Mouse (Mus musculus): ENCODE measurements around the gene Anapc10. TPM values are rescaled to one million over a fixed set of nuclear protein-coding genes. Genes with fewer than 3 reads are reported as not detected.

Anapc10 gene
- polyA plus RNA-seq, 1 experiment = 7.2 TPM

DNA sequence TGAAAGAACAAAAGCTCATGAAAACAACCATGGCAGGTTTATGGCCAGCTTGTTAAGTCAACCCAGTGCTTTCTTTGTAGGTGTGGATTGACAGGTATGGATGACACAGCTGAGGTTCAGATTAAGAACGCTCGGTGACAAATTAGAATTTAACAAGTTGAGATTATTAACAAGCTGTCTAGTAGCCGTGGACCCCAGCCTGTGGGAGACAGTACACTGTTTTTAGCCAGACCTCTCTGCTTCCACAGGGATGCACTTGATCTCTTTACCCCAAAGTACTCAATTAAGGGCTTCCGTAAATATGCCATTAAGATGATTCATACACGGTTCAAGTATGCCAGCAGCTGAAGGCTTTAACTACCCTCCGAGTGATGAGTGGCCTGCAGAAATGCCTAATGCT is 95.4 kb downstream of the Anapc10 start:
- Histone ChIP-seq H3K4me1 (ENCODE audit: control insufficient read depth, insufficient read depth, low read length) (no peaks in the 10 kb centered on the region), H3K27ac (ENCODE audit: insufficient read depth, low read length) (no peak overlapping the region), H3K4me3 (ENCODE audit: insufficient read depth, low read length) (no peak overlapping the region)
- no peak for TF ChIP-seq POLR2A (IDR thresholded peaks at IDR 0.05; ENCODE audit: extremely low read depth, insufficient read depth, low read length)
- no peak for TF ChIP-seq CTCF (IDR thresholded peaks at IDR 0.05; ENCODE audit: extremely low read depth, insufficient read depth, low read length)

DNA sequence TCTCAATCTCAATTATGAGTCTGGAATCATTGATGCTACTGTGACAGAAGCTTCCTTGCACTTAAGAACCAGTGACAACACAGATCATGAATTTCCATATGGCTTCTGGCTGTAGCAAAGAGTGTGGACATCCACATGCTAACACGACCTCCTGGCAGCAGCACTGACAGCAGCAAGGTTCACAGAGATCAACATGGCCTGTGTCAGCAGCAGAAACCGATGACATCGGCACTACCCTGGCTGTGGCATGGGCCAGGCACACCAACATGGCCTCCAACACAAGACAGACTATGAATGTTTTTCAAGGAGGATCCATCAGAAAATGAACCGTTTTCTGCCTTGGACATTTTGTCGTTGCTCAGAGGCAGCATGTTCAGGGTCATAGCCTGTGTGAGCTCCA is 114.9 kb downstream of the Anapc10 start:
- no peak overlapping the region for H3K27ac ChIP-seq (ENCODE audit: insufficient read depth, low read length)
- H3K4me3 ChIP-seq (ENCODE audit: insufficient read depth, low read length) = no peak overlapping the region
- no peaks in the 10 kb centered on the region for H3K4me1 ChIP-seq (ENCODE audit: control insufficient read depth, insufficient read depth, low read length)
- TF ChIP-seq POLR2A (IDR thresholded peaks at IDR 0.05; ENCODE audit: extremely low read depth, insufficient read depth, low read length) = no peak

Other genes with a start within 250 kb of the Anapc10 start
- 25.5 and 27.4 TPM in 2 replicates for gene Otud4, start 72.2 kb upstream of the Anapc10 start, polyA plus RNA-seq (2012; rRNA removed)
- 44.1 and 45.8 TPM in 2 replicates for gene Abce1, start 80 bp upstream of the Anapc10 start, polyA plus RNA-seq (2012; rRNA removed)